Mouse (Mus musculus) forebrain, embryonic 14.5 days (tissue): ENCODE measurements around the gene Ahcyl2. TPM values are rescaled to one million over a fixed set of nuclear protein-coding genes. Genes with fewer than 3 reads are reported as not detected.

Experiments
- ATAC-seq: fragments of 200-750 bp; cut with Nextera tagmentation; 2 replicates; pipeline ENCODE4 v1.8.0; 2017; ENCODE audit warnings: mild to moderate bottlenecking, moderate library complexity
- DNase-seq: peaks from one replicate; pipeline ENCODE4 v3.0.0-alpha.2; 2015; ENCODE audit warnings: low spot score
- H3K27ac ChIP-seq: fragments of 300-500 bp; sonication (generic); 2 replicates; pipeline ENCODE4 v1.5.1; 2014; ENCODE audit warnings: low read depth, mild to moderate bottlenecking, control low read depth, low read length, moderate library complexity
- H3K27me3 ChIP-seq: fragments of 300-500 bp; sonication (generic); replicated peaks from 2 replicates; pipeline ENCODE4 v1.6.1; 2014; ENCODE audit warnings: low read length, control low read depth, mixed read lengths; ENCODE audit not compliant: control insufficient read depth, insufficient read depth
- H3K36me3 ChIP-seq: fragments of 300-500 bp; sonication (generic); 2 replicates; pipeline ENCODE4 v1.6.1; 2014; ENCODE audit warnings: low read length, control low read depth; ENCODE audit not compliant: control insufficient read depth, insufficient read depth
- H3K4me1 ChIP-seq: fragments of 300-500 bp; sonication (generic); 2 replicates; pipeline ENCODE4 v1.6.1; 2014; ENCODE audit warnings: antibody characterized with exemption, low read length, control low read depth; ENCODE audit not compliant: control insufficient read depth, insufficient read depth
- H3K4me2 ChIP-seq: fragments of 300-500 bp; sonication (generic); 2 replicates; pipeline ENCODE4 v1.6.1; 2014; ENCODE audit warnings: mild to moderate bottlenecking, control low read depth, low read length
- H3K4me3 ChIP-seq: fragments of 300-500 bp; sonication (generic); 2 replicates; pipeline ENCODE4 v1.5.1; 2014; ENCODE audit warnings: low read depth, low read length, control low read depth
- H3K9ac ChIP-seq: fragments of 300-500 bp; sonication (generic); 2 replicates; pipeline ENCODE4 v1.6.1; 2014; ENCODE audit warnings: mild to moderate bottlenecking, low read length, control low read depth, moderate library complexity
- H3K9me3 ChIP-seq: fragments of 300-500 bp; sonication (generic); replicated peaks from 2 replicates; pipeline ENCODE4 v1.6.1; 2016; ENCODE audit warnings: low read length, control low read depth, mixed read lengths; ENCODE audit not compliant: control insufficient read depth
- WGBS: fragments of 180-500 bp; shearing (Covaris S2); extraction: QIAGEN DNeasy Blood & Tissue Kit; methylation state at CpG from one replicate; pipeline ENCODE4 v1.1.7; 2014; 5-methylcytosine and 5-hydroxymethylcytosine counted together
- polyA plus RNA-seq: library from polyadenylated mRNA; unstranded; fragments of >200 nt; fragmentation: Nextera tagmentation; extraction: Ambion mirVana; gene quantifications from 2 replicates; pipeline ENCODE4 v1.2.1, GENCODE M21; 2014

The Ahcyl2 gene
- polyA plus RNA-seq, 1 experiment from 2014 or later, result 8.6 TPM

DNA sequence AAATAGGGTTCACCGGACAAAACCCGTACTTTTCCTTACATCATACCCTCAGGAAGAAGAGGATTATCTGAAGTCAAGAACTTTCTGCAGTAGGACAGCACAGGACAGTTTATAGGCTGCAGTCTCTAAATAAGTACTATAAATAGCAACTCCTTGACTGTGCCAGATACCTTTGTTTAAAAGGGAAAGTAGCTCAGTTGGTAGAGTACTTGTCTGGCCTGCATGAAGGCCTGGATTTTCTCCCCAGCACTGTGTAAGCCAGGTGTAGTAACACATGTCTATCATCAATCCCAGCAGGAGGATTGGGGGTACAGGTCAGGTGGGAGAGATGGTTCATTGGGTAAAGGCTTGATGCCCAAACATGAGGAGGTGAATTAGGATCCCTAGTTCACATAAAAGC is 114.1 kb downstream of the Ahcyl2 start:
- no peaks in the 10 kb centered on the region for H3K27me3 ChIP-seq
- 0 out of 2 replicates have a peak, but pooled peaks cover 5% of the 10 kb centered on the region for H3K36me3 ChIP-seq
- H3K27ac ChIP-seq, result no peak overlapping the region
- H3K4me1 ChIP-seq, result no peaks in the 10 kb centered on the region
- H3K9ac ChIP-seq, result no peak overlapping the region
- H3K4me2 ChIP-seq, result no peak overlapping the region
- ATAC-seq (no peak), DNase-seq (no peak)
- WGBS, result 95% methylated on average over 2 of the region's 2 CpGs
- H3K4me3 ChIP-seq, result no peak overlapping the region
- no peaks in the 10 kb centered on the region for H3K9me3 ChIP-seq

DNA sequence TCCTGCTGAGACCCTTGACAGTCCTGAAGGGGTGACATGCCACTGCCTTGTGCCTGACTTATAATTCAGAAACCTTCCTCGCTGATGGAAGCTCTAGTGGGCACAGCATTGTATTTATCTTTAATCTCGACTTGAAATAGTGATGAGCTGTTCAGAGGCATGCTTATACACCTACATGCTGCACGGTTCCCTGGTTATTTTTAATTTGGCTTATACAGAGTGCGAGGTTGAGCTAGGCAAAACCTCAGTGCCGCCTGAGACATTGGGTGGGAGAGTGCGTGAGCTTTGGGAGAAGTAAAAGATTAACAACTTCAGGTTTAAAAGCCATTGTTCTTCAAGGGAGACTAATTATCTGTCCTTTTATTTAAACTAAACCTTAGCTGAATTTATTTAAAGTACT is 115.1 kb downstream of the Ahcyl2 start:
- Histone ChIP-seq H3K4me2 (no peak overlapping the region), H3K27me3 (no peaks in the 10 kb centered on the region), H3K9me3 (no peaks in the 10 kb centered on the region), H3K4me3 (no peak overlapping the region), H3K9ac (no peak overlapping the region), H3K4me1 (no peaks in the 10 kb centered on the region), H3K27ac (no peak overlapping the region), H3K36me3 (0 out of 2 replicates have a peak, but pooled peaks cover 5% of the 10 kb centered on the region)
- ATAC-seq (no peak), DNase-seq (no peak)
- 58% methylated on average over 6 of the region's 6 CpGs for WGBS

DNA sequence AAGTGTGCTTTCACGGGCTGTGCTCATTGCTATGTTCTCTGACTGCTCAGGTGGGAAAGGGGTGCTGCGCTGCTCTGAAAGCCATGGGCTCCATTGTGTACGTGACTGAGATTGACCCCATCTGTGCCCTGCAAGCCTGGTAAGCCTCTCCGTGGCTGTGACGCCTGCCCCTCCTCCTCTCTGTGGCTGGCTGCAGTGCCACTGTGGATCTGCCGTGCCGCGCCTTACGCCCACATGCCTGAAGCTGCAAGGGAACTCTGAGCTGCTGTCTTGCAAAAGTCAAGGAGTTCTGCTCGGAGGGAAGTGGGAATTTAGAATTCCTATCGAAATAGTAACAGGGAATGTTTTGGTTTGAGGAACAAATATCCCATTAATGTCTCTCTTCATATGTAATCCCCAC is 123.3 kb downstream of the Ahcyl2 start:
- Histone ChIP-seq H3K4me2 (no peak overlapping the region), H3K27me3 (no peaks in the 10 kb centered on the region), H3K36me3 (peaks cover 2% of the 10 kb centered on the region; the same call in 1 of the 2 replicates), H3K27ac (no peak overlapping the region), H3K9me3 (no peaks in the 10 kb centered on the region), H3K4me1 (no peaks in the 10 kb centered on the region), H3K9ac (no peak overlapping the region), H3K4me3 (no peak overlapping the region)
- ATAC-seq (no peak), DNase-seq (no peak)
- 75% methylated on average over 11 of the region's 11 CpGs for WGBS

DNA sequence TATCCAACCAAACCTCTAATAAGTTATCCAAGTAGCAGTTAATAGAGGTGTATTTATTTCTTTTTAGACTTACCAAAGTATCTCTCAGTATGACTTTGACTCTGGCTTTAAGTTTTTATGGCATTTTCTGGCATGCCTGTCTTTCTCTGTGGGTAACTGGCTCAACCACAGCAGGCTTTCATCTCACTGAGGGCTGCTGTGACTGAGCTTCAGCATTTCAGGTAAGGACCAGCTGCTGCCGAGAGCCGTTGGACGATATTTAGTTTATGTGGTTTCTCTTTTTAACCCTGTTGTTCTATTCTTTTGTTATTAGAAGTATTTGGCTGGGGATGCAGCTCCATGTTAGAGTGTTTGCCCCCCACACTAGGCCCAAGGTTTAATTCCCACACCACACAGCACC is 129.2 kb downstream of the Ahcyl2 start:
- Histone ChIP-seq H3K4me2 (no peak overlapping the region), H3K9ac (no peak overlapping the region), H3K9me3 (no peaks in the 10 kb centered on the region), H3K36me3 (peaks cover 7% of the 10 kb centered on the region; the same call in 1 of the 2 replicates), H3K4me1 (no peaks in the 10 kb centered on the region), H3K4me3 (no peak overlapping the region), H3K27ac (no peak overlapping the region), H3K27me3 (no peaks in the 10 kb centered on the region)
- WGBS, result 96% methylated on average over 3 of the region's 3 CpGs
- ATAC-seq, result no peak
- DNase-seq, result no peak

DNA sequence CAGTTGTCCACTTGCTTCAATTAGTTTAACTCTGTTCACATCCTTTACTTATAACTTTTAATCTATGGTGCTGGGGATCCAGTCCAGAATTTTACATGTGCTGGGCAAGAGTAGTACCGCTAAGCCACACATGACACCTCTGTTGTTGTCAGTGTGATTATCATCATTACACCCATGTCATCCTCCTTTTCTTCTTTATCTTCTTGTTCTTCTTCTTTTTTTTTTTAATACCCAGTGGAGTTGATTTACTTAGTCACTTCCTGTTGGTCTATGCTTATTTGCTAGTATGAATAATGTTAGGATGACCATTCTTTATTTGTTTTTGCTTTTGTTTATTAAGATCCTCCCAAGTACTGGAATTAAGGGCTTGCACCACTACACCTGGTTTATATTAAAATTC is 133.6 kb downstream of the Ahcyl2 start:
- H3K4me1 ChIP-seq, result no peaks in the 10 kb centered on the region
- no peak for DNase-seq
- no peaks in the 10 kb centered on the region for H3K27me3 ChIP-seq
- ATAC-seq, result no peak
- H3K4me2 ChIP-seq, result no peak overlapping the region
- H3K9ac ChIP-seq, result no peak overlapping the region
- H3K4me3 ChIP-seq, result no peak overlapping the region
- 100% methylated on average over 1 of the region's 1 CpGs for WGBS
- no peak overlapping the region for H3K27ac ChIP-seq
- H3K36me3 ChIP-seq, result peaks cover 2% of the 10 kb centered on the region; the same call in 1 of the 2 replicates
- no peaks in the 10 kb centered on the region for H3K9me3 ChIP-seq

DNA sequence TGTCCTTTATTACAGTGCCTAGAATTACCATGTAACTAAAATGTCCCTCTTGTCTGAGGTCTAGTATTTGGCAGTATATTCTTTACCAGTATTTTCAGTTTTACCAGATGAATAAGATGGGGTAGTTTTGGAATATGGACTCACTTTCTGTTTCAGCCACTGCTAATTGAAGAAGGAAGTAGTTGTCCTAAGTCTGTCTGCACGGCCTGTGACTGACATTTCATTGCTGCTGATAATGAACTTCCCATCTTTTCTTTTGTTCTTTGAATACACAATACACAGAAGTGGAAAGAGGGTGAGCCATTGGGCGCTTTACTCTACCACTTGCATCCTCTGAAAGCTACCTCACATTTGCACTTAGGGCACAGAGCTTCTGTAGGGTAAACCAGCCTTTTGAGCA is 134.4 kb downstream of the Ahcyl2 start:
- no peaks in the 10 kb centered on the region for H3K27me3 ChIP-seq
- no peaks in the 10 kb centered on the region for H3K36me3 ChIP-seq
- H3K4me2 ChIP-seq, result no peak overlapping the region
- WGBS, result 75% methylated on average over 2 of the region's 2 CpGs
- no peak overlapping the region for H3K9ac ChIP-seq
- ATAC-seq (no peak), DNase-seq (no peak)
- H3K4me3 ChIP-seq, result no peak overlapping the region
- no peaks in the 10 kb centered on the region for H3K9me3 ChIP-seq
- H3K4me1 ChIP-seq, result no peaks in the 10 kb centered on the region
- H3K27ac ChIP-seq, result no peak overlapping the region

DNA sequence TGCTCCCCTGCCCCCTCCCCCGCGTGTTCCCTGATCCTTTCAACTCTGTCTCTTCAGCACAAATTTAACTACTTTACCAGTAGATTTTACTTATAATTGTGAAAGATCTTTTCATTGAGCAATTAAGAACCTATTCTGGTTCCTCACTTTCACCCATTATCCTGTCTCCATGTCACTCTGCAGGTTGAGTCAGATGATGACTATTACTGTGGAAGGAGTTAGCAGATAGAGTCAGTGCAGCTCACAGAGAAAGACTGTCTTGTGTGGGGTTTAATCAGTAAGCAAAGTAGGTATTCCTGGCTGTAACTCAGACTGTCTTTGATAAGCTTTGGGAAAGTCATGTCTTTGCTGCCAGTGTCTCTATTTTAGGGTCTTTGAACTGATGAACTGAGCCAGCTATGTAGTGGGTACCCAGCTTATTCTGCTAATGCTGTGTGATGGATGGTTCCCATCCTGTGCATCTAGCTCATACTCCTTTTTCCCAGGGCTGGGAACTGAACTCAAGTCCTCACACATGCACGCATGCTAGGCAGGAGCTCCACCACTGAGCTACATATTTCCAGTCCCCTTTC is 135.6 kb downstream of the Ahcyl2 start:
- no peak for DNase-seq
- no peaks in the 10 kb centered on the region for H3K9me3 ChIP-seq
- H3K9ac ChIP-seq, result no peak overlapping the region
- ATAC-seq, result no peak
- H3K4me1 ChIP-seq, result no peaks in the 10 kb centered on the region
- H3K27ac ChIP-seq, result no peak overlapping the region
- H3K27me3 ChIP-seq, result no peaks in the 10 kb centered on the region
- no peaks in the 10 kb centered on the region for H3K36me3 ChIP-seq
- WGBS, result 91% methylated on average over 3 of the region's 3 CpGs
- no peak overlapping the region for H3K4me3 ChIP-seq
- H3K4me2 ChIP-seq, result no peak overlapping the region

DNA sequence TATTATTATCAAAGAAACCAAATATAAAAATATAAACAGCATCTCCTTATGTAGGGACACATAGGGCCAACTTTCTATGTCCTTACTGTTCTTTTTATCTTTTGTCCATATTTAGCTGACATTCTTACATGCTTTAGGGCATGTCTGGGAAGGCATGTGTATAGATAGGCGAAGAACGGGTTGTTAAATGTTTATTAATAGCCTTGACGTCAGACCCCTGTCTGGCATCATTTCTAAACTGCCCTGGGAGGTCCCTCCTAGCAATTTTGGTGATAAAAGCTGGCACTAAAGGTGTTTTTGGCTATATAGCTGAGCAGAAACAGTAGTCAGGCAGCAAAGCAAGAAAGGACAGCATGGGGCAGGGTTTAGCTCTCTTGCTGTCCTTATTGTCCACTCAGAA is 136.5 kb downstream of the Ahcyl2 start:
- no peak for ATAC-seq
- H3K9me3 ChIP-seq, result no peaks in the 10 kb centered on the region

DNA sequence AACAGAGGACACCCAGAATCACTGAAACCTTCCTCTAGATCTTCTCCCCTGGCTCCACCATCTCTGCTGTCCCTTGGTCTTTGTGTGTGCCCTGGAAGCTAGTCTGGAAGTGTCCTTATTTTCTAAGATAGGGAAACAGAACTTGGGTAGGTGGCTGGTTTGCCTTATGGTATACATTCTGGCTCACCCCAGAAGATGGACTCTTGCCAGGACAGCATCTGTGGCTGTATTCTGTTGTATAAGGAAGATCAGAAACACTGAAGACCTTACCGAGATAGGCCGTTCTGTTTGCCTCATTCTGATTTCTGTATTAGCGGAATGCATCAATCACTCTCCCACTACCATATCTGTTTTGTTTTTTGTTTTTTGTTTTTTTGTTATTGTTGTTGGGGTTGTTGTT is 142.8 kb downstream of the Ahcyl2 start:
- Histone ChIP-seq H3K9me3 (no peaks in the 10 kb centered on the region), H3K9ac (no peak overlapping the region), H3K36me3 (peaks cover 15% of the 10 kb centered on the region), H3K4me3 (no peak overlapping the region), H3K4me1 (no peaks in the 10 kb centered on the region), H3K27me3 (no peaks in the 10 kb centered on the region), H3K27ac (no peak overlapping the region), H3K4me2 (no peak overlapping the region)
- 74% methylated on average over 3 of the region's 3 CpGs for WGBS
- ATAC-seq (no peak), DNase-seq (peak; percentile 7)

More for the DNA sequence above, 136.5 kb downstream of the Ahcyl2 start:
- Histone ChIP-seq H3K4me1 (no peaks in the 10 kb centered on the region), H3K4me3 (no peak overlapping the region), H3K27ac (no peak overlapping the region), H3K4me2 (no peak overlapping the region), H3K27me3 (no peaks in the 10 kb centered on the region), H3K9ac (no peak overlapping the region), H3K36me3 (peaks cover 6% of the 10 kb centered on the region)
- no peak for DNase-seq
- 88% methylated on average over 3 of the region's 3 CpGs for WGBS
